Mouse (Mus musculus) forebrain, embryonic 13.5 days (tissue): ENCODE results near the gene Piwil4. TPM values are rescaled to one million over a fixed set of nuclear protein-coding genes. Genes with fewer than 3 reads are reported as not detected.
"Not testable (repeated sequence)": the region's sequence is repeated elsewhere in the genome, so short reads cannot be mapped to it uniquely, and the experiment has no call there.

Source experiments
- ATAC-seq: fragments of 200-750 bp; cut with Nextera tagmentation; 2 replicates; pipeline ENCODE4 v1.8.0; 2017
- H3K27ac ChIP-seq: fragments of 300-500 bp; sonication (generic); 2 replicates; pipeline ENCODE4 v1.5.1; 2015; ENCODE audit warnings: inconsistent platforms, mild to moderate bottlenecking, moderate library complexity
- H3K27me3 ChIP-seq: fragments of 300-500 bp; sonication (generic); 2 replicates; pipeline ENCODE4 v1.6.1; 2015; ENCODE audit warnings: mild to moderate bottlenecking, inconsistent platforms
- H3K36me3 ChIP-seq: fragments of 300-500 bp; sonication (generic); 2 replicates; pipeline ENCODE4 v1.6.1; 2015; ENCODE audit warnings: mild to moderate bottlenecking, inconsistent platforms; ENCODE audit not compliant: poor library complexity, severe bottlenecking
- H3K4me1 ChIP-seq: fragments of 300-500 bp; sonication (generic); 2 replicates; pipeline ENCODE4 v1.6.1; 2015; ENCODE audit warnings: inconsistent platforms
- H3K4me2 ChIP-seq: fragments of 300-500 bp; sonication (generic); 2 replicates; pipeline ENCODE4 v1.6.1; 2015; ENCODE audit warnings: inconsistent platforms, mild to moderate bottlenecking, moderate library complexity
- H3K4me3 ChIP-seq: fragments of 300-500 bp; sonication (generic); 2 replicates; pipeline ENCODE4 v1.5.1; 2015; ENCODE audit warnings: mild to moderate bottlenecking, inconsistent platforms
- H3K9ac ChIP-seq: fragments of 300-500 bp; sonication (generic); 2 replicates; pipeline ENCODE4 v1.6.1; 2015; ENCODE audit warnings: mild to moderate bottlenecking, inconsistent platforms
- H3K9me3 ChIP-seq: fragments of 300-500 bp; sonication (generic); replicated peaks from 2 replicates; pipeline ENCODE4 v1.6.1; 2016; ENCODE audit warnings: inconsistent platforms
- WGBS: fragments of 180-500 bp; shearing (Covaris S2); methylation state at CpG from one replicate; pipeline ENCODE4 v1.1.7; 2015; 5-methylcytosine and 5-hydroxymethylcytosine counted together
- polyA plus RNA-seq: library from polyadenylated mRNA; unstranded; fragments of >200 nt; fragmentation: Nextera tagmentation; extraction: Ambion mirVana; gene quantifications from 2 replicates; pipeline ENCODE4 v1.2.1, GENCODE M21; 2015

Gene Piwil4
- polyA plus RNA-seq, 1 experiment from 2014 or later: not detected

GRCm38 (mm10) chr9:14720384-14720783 lies 20.1 kb downstream of the Piwil4 start:
- Histone ChIP-seq H3K36me3 (no peaks in the 10 kb centered on the region), H3K4me2 (no peak overlapping the region), H3K27me3 (no peaks in the 10 kb centered on the region), H3K4me1 (no peaks in the 10 kb centered on the region), H3K4me3 (no peak overlapping the region), H3K9ac (no peak overlapping the region), H3K9me3 (no peaks in the 10 kb centered on the region), H3K27ac (no peak overlapping the region)
- no peak for ATAC-seq
- 28% methylated on average over 2 of the region's 2 CpGs for WGBS

DNA sequence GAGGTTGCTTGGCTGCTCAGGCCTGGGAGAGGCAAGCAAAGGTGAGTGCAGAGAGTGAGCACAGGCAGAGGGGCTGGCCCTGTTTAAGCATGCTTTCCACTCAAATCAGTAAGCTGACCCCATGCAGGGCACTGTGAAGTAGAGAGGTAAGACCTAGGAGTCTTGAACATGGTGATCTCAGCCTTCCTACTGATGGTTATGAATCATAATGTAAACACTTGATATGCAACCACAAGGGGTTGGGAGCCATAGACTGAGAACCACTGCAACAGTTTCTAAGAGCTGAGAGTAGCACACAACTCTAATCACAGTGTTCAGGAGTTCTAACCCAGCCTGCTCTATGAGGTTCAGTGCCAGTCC lies 22.2 kb downstream of the Piwil4 start:
- no peak for ATAC-seq

DNA sequence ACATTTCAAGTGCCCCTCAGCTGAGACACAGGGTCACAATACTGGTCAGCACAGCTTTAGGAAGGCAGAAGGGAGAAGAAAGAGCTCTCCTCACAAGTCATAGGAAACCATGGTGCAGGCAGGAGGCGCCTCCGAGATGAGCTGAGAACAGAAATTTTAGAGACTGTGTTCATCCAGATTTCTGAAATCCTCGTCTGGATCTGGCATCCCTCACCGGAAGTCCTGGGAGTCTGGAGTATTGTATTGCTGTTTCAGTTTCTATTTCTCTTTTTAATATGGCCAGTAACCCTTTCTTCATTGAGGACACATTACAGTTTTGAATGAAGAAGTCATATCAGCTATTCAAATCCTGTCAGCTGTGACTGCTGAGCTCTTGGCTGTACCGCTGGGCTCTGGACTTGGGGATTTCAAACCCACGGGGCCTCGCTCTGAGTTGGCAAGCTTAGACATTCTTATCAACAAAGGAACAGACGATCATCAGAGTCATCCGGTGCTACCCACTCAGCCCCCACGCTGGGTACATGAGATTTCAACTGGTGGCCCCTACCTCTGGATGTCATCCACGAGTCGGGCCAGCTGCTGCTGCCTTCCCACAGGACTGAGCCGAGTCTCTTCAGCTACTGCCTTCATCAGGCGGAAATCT lies 22.7 kb downstream of the Piwil4 start:
- no peaks in the 10 kb centered on the region for H3K27me3 ChIP-seq
- no peaks in the 10 kb centered on the region for H3K4me1 ChIP-seq
- H3K4me2 ChIP-seq: no peak overlapping the region
- H3K36me3 ChIP-seq: no peaks in the 10 kb centered on the region
- 57% methylated on average over 14 of the region's 14 CpGs for WGBS
- H3K4me3 ChIP-seq: no peak overlapping the region
- no peak overlapping the region for H3K9ac ChIP-seq
- no peaks in the 10 kb centered on the region for H3K9me3 ChIP-seq
- ATAC-seq: no peak
- no peak overlapping the region for H3K27ac ChIP-seq

More for the DNA sequence above, 22.2 kb downstream of the Piwil4 start:
- no peaks in the 10 kb centered on the region for H3K4me1 ChIP-seq
- H3K27ac ChIP-seq: no peak overlapping the region
- no peaks in the 10 kb centered on the region for H3K36me3 ChIP-seq
- H3K9ac ChIP-seq: no peak overlapping the region
- H3K4me3 ChIP-seq: no peak overlapping the region
- no peaks in the 10 kb centered on the region for H3K9me3 ChIP-seq
- H3K4me2 ChIP-seq: no peak overlapping the region
- no peaks in the 10 kb centered on the region for H3K27me3 ChIP-seq

- Histone ChIP-seq H3K9ac (no peak overlapping the region), H3K4me2 (no peak overlapping the region), H3K36me3 (no peaks in the 10 kb centered on the region), H3K27me3 (no peaks in the 10 kb centered on the region), H3K4me1 (no peaks in the 10 kb centered on the region), H3K27ac (no peak overlapping the region), H3K4me3 (no peak overlapping the region), H3K9me3 (no peaks in the 10 kb centered on the region)
- 86% methylated on average over 14 of the region's 15 CpGs for WGBS
- no peak for ATAC-seq
Observed at GRCm38 (mm10) chr9:14715258-14715657, 25.3 kb downstream of the Piwil4 start.

GRCm38 (mm10) chr9:14710910-14711309 lies 29.6 kb downstream of the Piwil4 start:
- Histone ChIP-seq H3K4me1 (no peaks in the 10 kb centered on the region), H3K4me3 (no peak overlapping the region), H3K9ac (no peak overlapping the region), H3K4me2 (no peak overlapping the region), H3K27ac (no peak overlapping the region), H3K36me3 (no peaks in the 10 kb centered on the region), H3K27me3 (no peaks in the 10 kb centered on the region), H3K9me3 (no peaks in the 10 kb centered on the region)
- 84% methylated on average over 3 of the region's 3 CpGs for WGBS
- no peak for ATAC-seq

GRCm38 (mm10) chr9:14705321-14706162 lies 35.0 kb downstream of the Piwil4 start:
- no peak overlapping the region for H3K4me2 ChIP-seq
- no peaks in the 10 kb centered on the region for H3K36me3 ChIP-seq
- H3K27me3 ChIP-seq: no peaks in the 10 kb centered on the region
- H3K4me3 ChIP-seq: no peak overlapping the region
- no peak overlapping the region for H3K27ac ChIP-seq
- H3K4me1 ChIP-seq: no peaks in the 10 kb centered on the region
- no peak; the same call in 1 of the 2 replicates for ATAC-seq
- no peaks in the 10 kb centered on the region for H3K9me3 ChIP-seq
- 71% methylated on average over 13 of the region's 13 CpGs for WGBS
- H3K9ac ChIP-seq: no peak overlapping the region

DNA sequence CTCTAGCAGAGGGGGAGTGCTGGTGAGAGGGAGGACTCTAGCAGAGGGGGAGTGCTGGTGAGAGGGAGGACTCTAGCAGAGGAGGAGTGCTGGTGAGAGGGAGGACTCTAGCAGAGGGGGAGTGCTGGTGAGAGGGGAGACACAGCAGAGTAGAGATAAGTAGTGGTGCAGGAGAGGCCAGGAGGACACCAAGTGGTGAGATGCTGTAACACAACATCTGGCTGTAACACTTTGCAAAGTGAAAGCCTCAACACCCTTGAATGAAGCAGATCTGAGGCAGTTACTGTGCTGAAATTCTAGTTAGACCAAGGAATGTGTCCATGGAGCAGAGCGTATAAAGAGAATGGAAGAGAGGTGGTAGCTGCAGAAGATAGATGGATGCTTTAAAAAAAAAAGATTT lies 39.7 kb downstream of the Piwil4 start:
- not testable (repeated sequence) for H3K27me3 ChIP-seq, ATAC-seq

DNA sequence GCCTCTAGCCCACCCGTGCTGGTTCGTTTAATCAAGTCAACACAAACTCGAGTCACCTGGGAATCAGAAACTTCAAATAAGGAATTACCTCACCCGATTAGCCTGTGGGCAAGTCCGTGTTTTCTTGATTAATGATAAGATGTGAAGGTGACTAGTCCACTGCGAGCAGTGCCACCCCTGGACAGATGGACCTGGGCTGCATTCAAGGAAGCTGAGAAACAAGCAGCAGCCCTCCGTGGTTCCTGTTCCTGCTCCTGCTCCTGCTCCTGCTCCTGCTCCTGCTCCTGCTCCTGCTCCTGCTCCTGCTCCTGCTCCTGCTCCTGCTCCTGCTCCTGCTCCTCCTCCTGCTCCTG lies 41.3 kb downstream of the Piwil4 start:
- Histone ChIP-seq H3K4me3 (no peak overlapping the region), H3K4me1 (no peaks in the 10 kb centered on the region), H3K27me3 (no peaks in the 10 kb centered on the region), H3K4me2 (no peak overlapping the region), H3K9me3 (no peaks in the 10 kb centered on the region), H3K9ac (no peak overlapping the region), H3K36me3 (no peaks in the 10 kb centered on the region), H3K27ac (no peak overlapping the region)
- no peak for ATAC-seq
- 53% methylated on average over 7 of the region's 7 CpGs for WGBS

More for the DNA sequence above, 39.7 kb downstream of the Piwil4 start:
- H3K27ac ChIP-seq, H3K36me3 ChIP-seq, H3K4me1 ChIP-seq, H3K9ac ChIP-seq, H3K4me2 ChIP-seq, H3K4me3 ChIP-seq, H3K9me3 ChIP-seq: not testable (repeated sequence)
- 87% methylated on average over 1 of the region's 1 CpGs for WGBS

DNA sequence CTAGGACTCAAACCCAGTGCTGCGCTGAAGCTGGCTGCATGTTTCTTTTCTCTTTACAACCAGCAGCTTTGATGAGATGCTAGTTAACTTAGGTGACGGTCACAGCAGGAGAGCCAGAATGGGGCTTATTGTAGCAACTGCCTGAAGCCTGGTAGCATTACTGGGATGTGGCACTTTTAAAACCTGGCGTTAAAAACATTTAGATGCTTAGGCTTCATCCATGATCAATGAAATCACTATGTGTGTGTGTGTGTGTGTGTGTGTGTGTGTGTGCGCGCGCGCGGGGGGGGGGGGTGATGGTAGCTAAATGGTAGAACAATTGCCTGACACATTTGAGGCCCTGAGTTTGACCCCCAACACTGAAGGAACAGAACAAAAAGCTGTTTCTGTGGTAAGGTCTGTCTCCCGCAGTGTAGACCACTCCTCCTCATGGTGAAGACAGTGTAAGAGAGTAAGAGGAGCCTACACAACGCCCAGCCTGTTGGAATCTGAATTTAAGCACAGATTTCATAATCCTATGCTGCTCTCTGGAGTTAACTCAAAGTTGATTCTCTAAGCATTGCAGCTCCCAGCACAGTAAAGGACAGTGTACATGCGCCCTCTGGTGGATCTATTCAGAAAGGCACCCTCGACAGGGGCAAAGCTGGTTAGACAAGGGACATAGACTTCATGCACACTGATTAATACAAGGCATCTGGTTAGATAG lies 41.8 kb downstream of the Piwil4 start:
- Histone ChIP-seq H3K27me3 (no peaks in the 10 kb centered on the region), H3K4me2 (no peak overlapping the region), H3K27ac (no peak overlapping the region), H3K4me1 (no peaks in the 10 kb centered on the region), H3K9ac (no peak overlapping the region), H3K9me3 (no peaks in the 10 kb centered on the region), H3K4me3 (no peak overlapping the region), H3K36me3 (no peaks in the 10 kb centered on the region)
- ATAC-seq: peak; percentile 96
- 51% methylated on average over 12 of the region's 12 CpGs for WGBS

- Histone ChIP-seq H3K9ac (no peak overlapping the region), H3K27me3 (no peaks in the 10 kb centered on the region), H3K4me2 (no peak overlapping the region), H3K27ac (no peak overlapping the region), H3K4me1 (no peaks in the 10 kb centered on the region), H3K9me3 (no peaks in the 10 kb centered on the region), H3K36me3 (no peaks in the 10 kb centered on the region), H3K4me3 (no peak overlapping the region)
- no peak for ATAC-seq
- WGBS: 64% methylated on average over 4 of the region's 4 CpGs
Observed at GRCm38 (mm10) chr9:14697903-14698302, 42.6 kb downstream of the Piwil4 start.

DNA sequence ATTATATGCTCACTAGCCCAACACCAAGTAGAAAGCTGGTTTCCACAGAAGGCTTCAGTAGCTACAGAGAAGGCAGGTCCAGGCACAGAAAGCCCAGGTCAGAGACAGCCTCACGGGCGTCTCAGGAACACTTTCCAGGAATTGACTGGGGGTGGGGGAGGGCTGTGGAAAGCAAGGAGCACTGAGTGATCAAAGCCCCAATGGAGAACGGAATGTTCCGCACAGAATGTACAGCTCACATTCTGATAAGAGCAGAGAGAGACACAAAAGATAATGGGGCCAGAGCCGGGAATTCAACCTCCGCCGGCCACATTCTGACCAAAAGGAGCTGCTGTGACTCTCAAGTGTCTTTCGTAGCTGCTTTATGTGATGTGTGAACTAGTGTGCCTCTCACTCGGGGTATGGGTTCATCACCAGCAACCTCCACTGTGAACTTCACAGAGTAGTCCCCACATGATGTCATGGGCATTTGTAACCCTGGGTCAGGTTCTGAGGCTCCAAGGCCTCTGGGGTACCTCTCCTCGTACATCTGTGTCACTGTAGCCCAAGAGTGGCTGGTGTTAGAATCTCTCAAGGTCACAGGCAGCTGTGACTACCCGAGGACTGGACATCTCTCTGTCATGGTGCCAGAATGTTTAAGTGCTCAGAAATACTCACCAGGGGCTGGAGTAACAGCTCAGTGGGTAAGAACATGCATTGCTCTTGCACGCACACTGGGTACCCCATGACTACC lies 51.0 kb downstream of the Piwil4 start:
- no peaks in the 10 kb centered on the region for H3K4me1 ChIP-seq
- ATAC-seq: no peak
- 81% methylated on average over 12 of the region's 12 CpGs for WGBS

GRCm38 (mm10) chr9:14684363-14684762 lies 56.2 kb downstream of the Piwil4 start:
- H3K4me1 ChIP-seq: no peaks in the 10 kb centered on the region
- H3K4me3 ChIP-seq: no peak overlapping the region
- WGBS: 68% methylated on average over 4 of the region's 4 CpGs
- H3K9ac ChIP-seq: no peak overlapping the region
- no peaks in the 10 kb centered on the region for H3K27me3 ChIP-seq
- H3K4me2 ChIP-seq: no peak overlapping the region
- ATAC-seq: no peak
- no peak overlapping the region for H3K27ac ChIP-seq
- no peaks in the 10 kb centered on the region for H3K36me3 ChIP-seq
- H3K9me3 ChIP-seq: no peaks in the 10 kb centered on the region

More for the DNA sequence above, 51.0 kb downstream of the Piwil4 start:
- Histone ChIP-seq H3K36me3 (no peaks in the 10 kb centered on the region), H3K9ac (no peak overlapping the region), H3K9me3 (no peaks in the 10 kb centered on the region), H3K27ac (no peak overlapping the region), H3K4me2 (no peak overlapping the region), H3K4me3 (no peak overlapping the region), H3K27me3 (no peaks in the 10 kb centered on the region)
